Mouse (Mus musculus) ovary, adult 2 months (tissue): ENCODE measurements around the gene Olfr441. TPM values are rescaled to one million over a fixed set of nuclear protein-coding genes. Genes with fewer than 3 reads are reported as not detected.

Source experiments
- polyA plus RNA-seq: library from polyadenylated mRNA; depleted of rRNA; stranded (reverse); fragments of >200 nt; gene quantifications from 2 replicates; pipeline ENCODE4 v1.2.3, GENCODE M21; 2012; rRNA removed

The Olfr441 gene
- not detected in 2 replicates for polyA plus RNA-seq

GRCm38 (mm10) chr6:43106069-43106468 lies at the start of gene Olfr441:
TSS of gene Olfr441 (plus strand) at chr6:43106369.

GRCm38 (mm10) chr6:43146267-43146666 lies 40.1 kb downstream of the Olfr441 start, which contains the start of gene Olfr237-ps1:
TSS of gene Olfr237-ps1 (plus strand) at chr6:43146567.

GRCm38 (mm10) chr6:43162982-43163381 lies 56.8 kb downstream of the Olfr441 start, which contains the start of gene Olfr437:
TSS of gene Olfr437 (plus strand) at chr6:43163282.

Other genes starting within 250 kb of the Olfr441 start
- gene Olfr448, start 215.9 kb upstream of the Olfr441 start, polyA plus RNA-seq = not detected in 2 replicates
- gene Olfr447, start 197.5 kb upstream of the Olfr441 start, polyA plus RNA-seq = not detected in 2 replicates
- gene Olfr446, start 185.0 kb upstream of the Olfr441 start, polyA plus RNA-seq = not detected in 2 replicates
- gene Olfr444, start 157.3 kb upstream of the Olfr441 start, polyA plus RNA-seq = not detected in 2 replicates
- gene Olfr237-ps1, start 40.2 kb downstream of the Olfr441 start, polyA plus RNA-seq = not detected in 2 replicates
- not detected in 2 replicates for gene Olfr437, start 56.9 kb downstream of the Olfr441 start, polyA plus RNA-seq
- not detected in 2 replicates for gene Olfr13, start 65.8 kb downstream of the Olfr441 start, polyA plus RNA-seq
- not detected in 2 replicates for gene Olfr435, start 90.8 kb downstream of the Olfr441 start, polyA plus RNA-seq
- not detected in 2 replicates for gene Olfr434, start 106.7 kb downstream of the Olfr441 start, polyA plus RNA-seq
- not detected in 2 replicates for gene Olfr47, start 125.2 kb downstream of the Olfr441 start, polyA plus RNA-seq
- gene Arhgef5, start 159.2 kb downstream of the Olfr441 start, polyA plus RNA-seq = 15.8 and 21.7 TPM in 2 replicates
- 8.8 and 15.3 TPM in 2 replicates for gene Nobox, start 203.2 kb downstream of the Olfr441 start, polyA plus RNA-seq